Mouse (Mus musculus) hindbrain, embryonic 16.5 days (tissue): Measurements from ENCODE around the gene Ttll5. TPM values are rescaled to one million over a fixed set of nuclear protein-coding genes. Genes with fewer than 3 reads are reported as not detected.

ENCODE experiments used
- ATAC-seq: fragments of 200-750 bp; cut with Nextera tagmentation; 2 replicates; pipeline ENCODE4 v1.8.0; 2017; ENCODE audit warnings: moderate TSS enrichment, moderate library complexity
- H3K27ac ChIP-seq: fragments of 300-500 bp; sonication (generic); 2 replicates; pipeline ENCODE4 v1.5.1; 2014; ENCODE audit warnings: low read depth, mild to moderate bottlenecking, control low read depth, low read length, moderate library complexity
- H3K27me3 ChIP-seq: fragments of 300-500 bp; sonication (generic); replicated peaks from 2 replicates; pipeline ENCODE4 v1.6.1; 2014; ENCODE audit warnings: low read length; ENCODE audit not compliant: control insufficient read depth, insufficient read depth
- H3K36me3 ChIP-seq: fragments of 300-500 bp; sonication (generic); 2 replicates; pipeline ENCODE4 v1.6.1; 2014; ENCODE audit warnings: mild to moderate bottlenecking, low read length, moderate library complexity, mixed read lengths; ENCODE audit not compliant: control insufficient read depth, insufficient read depth
- H3K4me1 ChIP-seq: fragments of 300-500 bp; sonication (generic); 2 replicates; pipeline ENCODE4 v1.6.1; 2014; ENCODE audit warnings: low read depth, low read length; ENCODE audit not compliant: control insufficient read depth, insufficient read depth
- H3K4me2 ChIP-seq: fragments of 300-500 bp; sonication (generic); 2 replicates; pipeline ENCODE4 v1.6.1; 2014; ENCODE audit warnings: mild to moderate bottlenecking, low read length, control low read depth, moderate library complexity
- H3K4me3 ChIP-seq: fragments of 300-500 bp; sonication (generic); 2 replicates; pipeline ENCODE4 v1.5.1; 2014; ENCODE audit warnings: mild to moderate bottlenecking, low read length, control low read depth, moderate library complexity
- H3K9ac ChIP-seq: fragments of 300-500 bp; sonication (generic); 2 replicates; pipeline ENCODE4 v1.6.1; 2014; ENCODE audit warnings: low read depth, mild to moderate bottlenecking, control low read depth, low read length, moderate library complexity
- H3K9me3 ChIP-seq: fragments of 300-500 bp; sonication (generic); 2 replicates; pipeline ENCODE4 v1.6.1; 2014; ENCODE audit warnings: mild to moderate bottlenecking, low read length, moderate library complexity; ENCODE audit not compliant: control insufficient read depth
- WGBS: fragments of 180-500 bp; shearing (Covaris S2); extraction: QIAGEN DNeasy Blood & Tissue Kit; methylation state at CpG from one replicate; pipeline ENCODE4 v1.1.7; 2014; 5-methylcytosine and 5-hydroxymethylcytosine counted together
- polyA plus RNA-seq: library from polyadenylated mRNA; unstranded; fragments of >200 nt; fragmentation: Nextera tagmentation; extraction: Ambion mirVana; gene quantifications from 2 replicates; pipeline ENCODE4 v1.2.1, GENCODE M21; 2015

The Ttll5 gene
- polyA plus RNA-seq, 1 experiment from 2014 or later: 11.0 TPM

- Histone ChIP-seq H3K27me3 (no peaks in the 10 kb centered on the region), H3K36me3 (peaks cover 7% of the 10 kb centered on the region), H3K9me3 (no peaks in the 10 kb centered on the region), H3K4me1 (peaks cover 2% of the 10 kb centered on the region; the same call in 1 of the 2 replicates), H3K4me2 (no peak overlapping the region), H3K27ac (no peak overlapping the region), H3K9ac (no peak overlapping the region), H3K4me3 (no peak overlapping the region)
- WGBS: 35% methylated on average over 4 of the region's 4 CpGs
- ATAC-seq: no peak
Measured at GRCm38 (mm10) chr12:85890054-85890453, 65.6 kb downstream of the Ttll5 start.

DNA sequence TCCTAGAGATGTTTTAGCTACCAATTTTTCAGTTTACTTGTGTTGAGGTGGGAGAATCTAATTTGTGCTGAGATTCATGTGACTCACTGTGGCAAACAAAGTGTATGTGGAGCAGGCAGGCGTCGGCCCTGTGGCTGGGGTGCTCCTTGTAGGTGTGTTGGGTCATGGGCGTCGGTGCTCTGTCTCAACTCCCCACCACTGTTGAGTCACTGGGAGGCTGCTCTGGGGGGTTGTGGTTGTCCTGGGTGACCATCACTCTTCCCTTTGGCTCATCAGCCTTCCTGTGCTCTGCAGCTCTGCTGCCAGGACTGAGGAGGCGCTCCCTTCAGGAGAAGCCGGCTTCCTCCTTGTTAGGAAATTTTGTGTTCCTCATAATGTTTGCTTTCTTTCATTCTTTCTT is 79.5 kb downstream of the Ttll5 start:
- no peak for ATAC-seq
- Histone ChIP-seq H3K4me3 (no peak overlapping the region), H3K4me2 (no peak overlapping the region), H3K9me3 (no peaks in the 10 kb centered on the region), H3K27ac (no peak overlapping the region), H3K36me3 (peaks cover 2% of the 10 kb centered on the region; the same call in 1 of the 2 replicates), H3K4me1 (no peaks in the 10 kb centered on the region), H3K27me3 (no peaks in the 10 kb centered on the region), H3K9ac (no peak overlapping the region)
- 84% methylated on average over 6 of the region's 6 CpGs for WGBS

GRCm38 (mm10) chr12:85905666-85906065 is 81.2 kb downstream of the Ttll5 start:
- no peak overlapping the region for H3K27ac ChIP-seq
- no peaks in the 10 kb centered on the region; the same call in 1 of the 2 replicates for H3K36me3 ChIP-seq
- ATAC-seq: no peak
- H3K4me3 ChIP-seq: no peak overlapping the region
- no peak overlapping the region for H3K4me2 ChIP-seq
- no peak overlapping the region for H3K9ac ChIP-seq
- H3K4me1 ChIP-seq: no peaks in the 10 kb centered on the region
- no peaks in the 10 kb centered on the region for H3K27me3 ChIP-seq
- H3K9me3 ChIP-seq: no peaks in the 10 kb centered on the region
- WGBS: 96% methylated on average over 2 of the region's 2 CpGs

DNA sequence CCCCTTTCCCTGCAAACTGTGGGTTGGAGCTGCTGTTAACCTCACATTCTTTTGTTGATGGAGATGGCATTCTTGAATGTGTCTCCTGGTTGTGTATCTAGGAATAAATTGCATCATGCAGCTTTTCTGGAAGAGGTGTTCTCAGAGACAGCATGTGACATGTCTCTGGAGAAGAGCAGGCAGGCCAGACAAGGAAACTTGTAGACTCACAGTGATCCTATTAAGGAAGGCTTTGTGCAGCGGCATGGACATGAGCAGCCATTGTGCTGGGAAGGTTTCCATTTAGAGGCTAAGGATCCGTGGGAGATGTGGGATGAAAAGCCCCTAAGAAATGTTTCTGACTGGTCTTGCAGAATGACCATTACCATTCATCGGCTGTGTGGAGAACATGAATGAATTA is 83.4 kb downstream of the Ttll5 start:
- Histone ChIP-seq H3K27me3 (no peaks in the 10 kb centered on the region), H3K27ac (no peak overlapping the region), H3K9me3 (no peaks in the 10 kb centered on the region), H3K36me3 (no peaks in the 10 kb centered on the region), H3K4me1 (no peaks in the 10 kb centered on the region), H3K4me3 (no peak overlapping the region), H3K4me2 (no peak overlapping the region), H3K9ac (no peak overlapping the region)
- ATAC-seq: no peak
- 40% methylated on average over 3 of the region's 3 CpGs for WGBS

DNA sequence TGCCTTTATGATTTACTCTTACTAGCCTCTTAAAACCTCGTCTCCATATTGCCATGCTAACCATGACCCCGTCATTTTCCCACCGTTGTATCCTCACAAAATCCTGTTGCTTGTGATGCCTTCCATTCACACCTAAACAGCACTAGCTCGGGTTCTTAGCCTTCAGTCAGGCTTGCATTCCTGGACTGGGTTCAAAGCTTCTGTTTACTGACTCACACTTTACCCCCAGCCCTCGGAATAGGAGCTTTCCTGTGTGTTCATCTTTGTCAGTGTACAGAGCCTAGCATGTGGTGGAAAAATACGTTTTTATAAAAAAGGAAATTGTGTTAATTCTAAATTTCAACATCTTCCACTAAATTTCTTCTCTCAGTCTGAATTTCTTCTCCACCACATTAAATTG is 86.4 kb downstream of the Ttll5 start:
- H3K9me3 ChIP-seq: no peaks in the 10 kb centered on the region
- no peaks in the 10 kb centered on the region for H3K4me1 ChIP-seq
- H3K27ac ChIP-seq: no peak overlapping the region
- no peak overlapping the region for H3K9ac ChIP-seq
- WGBS: 82% methylated on average over 6 of the region's 6 CpGs
- no peak overlapping the region for H3K4me2 ChIP-seq
- H3K27me3 ChIP-seq: no peaks in the 10 kb centered on the region
- no peaks in the 10 kb centered on the region for H3K36me3 ChIP-seq
- H3K4me3 ChIP-seq: no peak overlapping the region
- ATAC-seq: no peak

DNA sequence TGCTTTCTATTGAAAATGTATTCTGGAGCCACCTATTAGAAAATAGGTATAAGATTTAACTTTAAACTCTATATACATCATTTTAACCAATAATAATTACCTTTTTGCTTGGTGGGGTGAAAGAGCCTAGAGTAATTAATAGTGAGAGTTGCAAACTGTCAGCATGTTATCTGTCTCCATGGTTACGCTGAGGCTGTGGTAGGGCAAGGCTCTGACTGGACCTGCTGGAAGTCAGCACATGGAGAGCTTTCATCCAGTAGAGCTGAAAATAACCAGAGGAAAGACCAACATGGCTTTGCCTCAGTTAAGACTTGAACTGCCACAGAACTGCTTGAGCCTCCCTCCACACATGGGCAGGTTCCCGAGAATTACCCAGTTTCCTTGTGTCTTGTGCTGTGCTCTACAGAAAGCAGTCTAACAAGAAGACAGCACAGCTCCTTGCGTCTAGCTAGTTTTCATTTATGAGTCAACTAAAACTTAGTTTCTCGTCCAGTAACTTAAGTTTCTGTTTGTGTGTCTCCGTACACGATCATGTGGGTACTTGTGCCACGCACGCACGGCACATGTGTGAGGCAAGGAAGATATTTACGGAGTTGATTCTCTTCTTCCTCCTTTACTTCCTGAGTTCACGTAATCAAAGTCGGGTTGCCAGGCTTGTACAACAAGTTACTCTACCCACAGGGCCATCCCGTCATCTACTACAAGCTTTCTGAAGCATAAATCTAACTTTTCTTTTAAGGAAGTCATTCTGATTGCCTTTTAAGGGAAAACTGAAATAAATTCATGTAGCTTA is 88.4 kb downstream of the Ttll5 start:
- Histone ChIP-seq H3K4me2 (no peak overlapping the region), H3K9ac (no peak overlapping the region), H3K4me1 (no peaks in the 10 kb centered on the region), H3K9me3 (no peaks in the 10 kb centered on the region), H3K36me3 (no peaks in the 10 kb centered on the region), H3K4me3 (no peak overlapping the region), H3K27me3 (no peaks in the 10 kb centered on the region), H3K27ac (no peak overlapping the region)
- ATAC-seq: no peak
- WGBS: 91% methylated on average over 13 of the region's 13 CpGs

DNA sequence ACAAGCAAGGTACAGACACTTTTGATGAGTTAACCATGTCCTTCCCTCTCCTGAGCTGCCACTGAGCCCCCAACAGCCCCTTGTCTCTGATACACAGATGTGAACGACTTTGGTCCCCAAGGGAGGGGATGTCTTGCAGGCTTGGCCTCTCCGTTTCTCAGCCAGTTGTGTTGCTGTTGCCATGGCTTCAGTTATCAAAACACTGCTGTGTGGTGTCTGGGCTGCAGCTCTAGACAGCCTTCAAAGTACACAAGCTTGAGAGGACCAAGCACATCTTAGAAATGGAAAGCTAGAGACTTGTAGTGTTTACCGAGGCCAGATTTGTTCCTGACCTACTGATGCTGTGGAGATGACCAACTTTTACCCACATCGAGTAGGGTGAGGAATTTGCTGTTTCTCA is 102.4 kb downstream of the Ttll5 start:
- Histone ChIP-seq H3K4me2 (no peak overlapping the region), H3K36me3 (peaks cover 5% of the 10 kb centered on the region; the same call in 1 of the 2 replicates), H3K4me3 (no peak overlapping the region), H3K4me1 (no peaks in the 10 kb centered on the region), H3K9ac (no peak overlapping the region), H3K27ac (no peak overlapping the region), H3K9me3 (no peaks in the 10 kb centered on the region), H3K27me3 (no peaks in the 10 kb centered on the region)
- ATAC-seq: no peak
- 61% methylated on average over 4 of the region's 4 CpGs for WGBS

DNA sequence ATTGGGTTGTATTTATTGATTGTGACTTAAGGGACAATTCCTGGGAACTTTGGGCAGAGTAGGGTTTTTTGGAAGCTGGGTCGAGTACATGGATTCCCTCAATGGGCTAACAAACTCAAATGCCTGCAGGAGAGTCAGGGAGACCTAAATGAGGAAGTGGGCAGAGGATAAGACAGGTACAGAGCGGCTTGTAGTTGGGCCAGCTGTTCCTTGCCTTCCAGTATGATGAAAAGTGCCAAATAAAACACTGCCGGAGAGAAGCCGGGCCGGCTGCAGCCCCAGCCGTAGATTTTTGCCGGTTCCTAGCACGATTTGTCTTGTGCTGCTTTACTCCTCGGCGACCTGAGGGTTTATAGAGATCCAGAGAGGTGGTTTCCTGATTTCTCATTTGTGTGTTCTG is 104.1 kb downstream of the Ttll5 start:
- no peaks in the 10 kb centered on the region for H3K4me1 ChIP-seq
- no peak overlapping the region for H3K4me2 ChIP-seq
- no peak overlapping the region for H3K27ac ChIP-seq
- no peak overlapping the region for H3K9ac ChIP-seq
- 89% methylated on average over 10 of the region's 10 CpGs for WGBS
- H3K27me3 ChIP-seq: no peaks in the 10 kb centered on the region
- peaks cover 9% of the 10 kb centered on the region for H3K36me3 ChIP-seq
- no peak overlapping the region for H3K4me3 ChIP-seq
- ATAC-seq: no peak
- H3K9me3 ChIP-seq: no peaks in the 10 kb centered on the region

DNA sequence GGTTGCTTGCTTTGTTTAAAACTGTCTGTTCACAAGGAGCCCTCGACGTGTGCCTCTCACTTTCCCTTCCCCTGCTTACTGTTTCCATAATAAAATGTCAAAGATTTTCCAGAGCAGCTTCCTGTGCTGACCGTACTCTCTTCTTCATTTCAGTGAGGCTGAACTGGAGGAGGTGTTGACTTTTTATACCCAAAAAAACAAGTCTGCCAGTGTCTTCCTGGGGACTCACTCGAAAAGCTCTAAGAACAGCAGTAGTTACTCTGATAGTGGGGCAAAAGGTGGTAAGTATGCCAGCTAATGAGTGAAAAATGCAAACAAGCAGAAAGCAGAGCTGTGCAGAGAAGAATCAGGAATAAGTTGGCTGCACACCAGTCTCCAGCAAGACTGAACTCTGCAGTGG is 105.3 kb downstream of the Ttll5 start:
- H3K27me3 ChIP-seq: no peaks in the 10 kb centered on the region
- H3K27ac ChIP-seq: 0 out of 2 replicates have a peak overlapping the region, but pooled peaks have one; percentile 39
- no peaks in the 10 kb centered on the region for H3K4me1 ChIP-seq
- 69% methylated on average over 4 of the region's 4 CpGs for WGBS
- peaks cover 12% of the 10 kb centered on the region for H3K36me3 ChIP-seq
- H3K9ac ChIP-seq: no peak overlapping the region
- no peak overlapping the region for H3K4me3 ChIP-seq
- no peak overlapping the region for H3K4me2 ChIP-seq
- ATAC-seq: no peak
- H3K9me3 ChIP-seq: no peaks in the 10 kb centered on the region
